Mouse (Mus musculus) retina, postnatal 7 days (tissue): ENCODE data around the gene Wdr53.
A peak's percentile ranks its signal among the peaks of the same experiment; 100 is the strongest.
"Not testable (repeated sequence)": the region's sequence is repeated elsewhere in the genome, so short reads cannot be mapped to it uniquely, and the experiment has no call there.

Experiments used
- DNase-seq: peaks from one replicate; pipeline ENCODE4 v3.0.0-alpha.2; 2012; ENCODE audit warnings: low read depth, low spot score

Gene Wdr53

DNA sequence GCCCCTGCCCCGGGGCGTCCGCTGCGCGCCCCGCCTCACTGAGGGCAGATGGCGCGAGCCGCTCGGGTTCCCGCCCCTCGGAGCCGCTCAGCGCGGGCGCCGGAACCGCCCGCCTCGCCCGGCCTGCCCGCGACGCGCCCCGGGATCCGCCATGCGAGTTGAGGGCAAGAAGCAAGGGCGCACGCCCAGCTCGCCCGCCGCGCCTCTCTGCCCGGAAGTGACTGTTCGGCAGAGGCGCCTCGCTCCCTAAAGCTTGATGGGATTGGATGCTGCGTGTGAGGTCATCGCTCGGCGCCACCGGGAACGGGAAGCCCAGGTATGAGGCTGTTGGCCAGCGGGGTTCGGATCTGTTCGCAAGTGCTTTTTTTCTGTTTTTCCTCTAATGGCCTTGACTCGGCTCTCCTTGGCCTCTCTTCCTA, at the start of gene Wdr53, which contains the start of gene Fbxo45:
Wdr53 (plus strand) TSS at position 276 of the 419 bp plus-strand sequence.
Fbxo45 (minus strand) TSS at position 207 of the 419 bp plus-strand sequence.
- peak; percentile 92 for DNase-seq

DNA sequence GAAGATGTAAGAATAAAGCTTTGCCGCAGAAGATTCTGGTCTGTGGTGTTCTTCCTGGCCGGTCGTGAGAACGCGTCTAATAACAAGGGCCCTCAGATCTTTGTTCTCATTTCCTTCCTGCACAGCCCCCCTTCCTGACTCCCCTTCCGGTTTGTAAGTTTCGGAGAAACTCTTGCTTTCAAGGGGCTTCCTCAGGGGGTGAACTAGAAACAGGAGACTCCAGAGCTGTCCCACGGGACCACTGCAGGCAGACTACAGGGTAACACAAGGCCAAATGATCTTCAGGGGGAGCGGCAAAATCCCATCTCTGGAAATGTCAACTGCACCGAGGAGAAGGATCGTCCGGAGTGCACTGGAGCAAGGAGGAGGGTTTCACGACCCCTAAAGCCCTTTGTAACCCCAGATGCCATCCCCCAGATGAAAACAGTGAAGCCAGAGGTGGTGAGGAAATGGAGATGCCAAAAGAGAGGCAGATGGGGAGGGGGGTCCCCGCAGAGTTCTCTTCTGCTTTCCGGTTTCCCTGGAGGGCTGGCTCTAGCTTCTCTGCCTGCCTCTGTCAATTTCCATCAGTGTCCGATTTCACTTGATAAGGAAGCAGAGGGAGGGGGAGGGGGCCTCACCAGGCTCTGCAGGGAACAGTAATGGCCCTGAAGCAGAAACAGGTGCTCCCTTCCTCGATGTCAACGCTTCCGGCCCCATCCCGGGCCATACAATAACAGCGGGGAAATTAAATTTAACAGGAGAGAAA, 46.6 kb upstream of the Wdr53 start:
- no peak for DNase-seq

DNA sequence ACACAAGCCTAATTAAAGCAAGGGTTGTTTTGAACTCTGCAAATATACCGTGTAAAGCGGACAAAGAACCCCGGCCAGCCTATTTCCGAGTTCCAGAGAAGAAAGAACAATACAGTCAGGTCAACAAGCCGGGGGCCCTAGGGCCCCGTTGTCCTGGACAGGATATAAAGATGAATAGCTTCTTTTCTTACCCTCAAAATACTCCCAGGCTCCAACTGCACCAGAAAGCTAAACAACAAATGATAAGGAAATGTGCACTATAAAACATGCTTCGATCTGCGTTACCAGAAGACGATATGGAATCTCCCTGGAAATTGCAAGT, 46.1 kb upstream of the Wdr53 start:
- DNase-seq = no peak

DNA sequence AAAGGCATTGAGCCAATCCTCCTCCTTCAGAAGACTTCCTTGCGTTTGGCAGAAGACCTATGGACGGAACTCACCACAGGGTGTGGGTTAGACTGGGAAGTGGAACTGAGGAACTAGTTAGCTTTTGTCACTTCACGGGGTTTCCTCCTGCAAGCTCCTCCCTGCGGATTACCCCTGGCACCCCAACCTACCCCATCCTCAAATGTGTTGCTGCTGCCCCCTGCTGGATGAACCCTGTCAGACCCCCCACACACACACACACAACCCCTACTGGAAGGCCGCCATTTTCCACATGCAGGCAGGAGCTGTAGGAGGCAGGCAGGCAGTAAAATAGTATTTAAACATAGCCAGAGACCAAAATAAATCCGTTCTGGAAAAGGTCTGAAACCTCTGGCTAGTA, 44.3 kb upstream of the Wdr53 start:
- DNase-seq = no peak

DNA sequence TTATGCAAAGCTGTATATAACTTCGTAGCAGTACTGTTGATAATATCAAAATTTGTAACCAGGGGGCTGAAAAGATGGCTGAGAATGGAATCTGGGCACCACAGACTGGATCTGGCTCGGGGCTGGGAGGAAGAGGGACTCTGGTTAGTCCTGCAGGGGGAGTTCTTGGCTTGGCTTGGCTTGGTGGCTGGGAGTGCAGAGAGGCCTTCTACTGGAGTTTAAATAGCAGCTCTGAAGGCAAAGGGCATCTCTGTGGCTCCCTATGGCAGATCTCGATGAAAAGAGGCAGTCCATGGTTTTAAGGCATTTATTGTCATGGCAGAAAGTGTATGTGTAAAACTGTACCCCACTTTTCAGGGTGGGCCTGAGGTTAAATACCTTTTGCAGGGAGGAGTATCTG, 42.1 kb upstream of the Wdr53 start:
- DNase-seq = no peak

DNA sequence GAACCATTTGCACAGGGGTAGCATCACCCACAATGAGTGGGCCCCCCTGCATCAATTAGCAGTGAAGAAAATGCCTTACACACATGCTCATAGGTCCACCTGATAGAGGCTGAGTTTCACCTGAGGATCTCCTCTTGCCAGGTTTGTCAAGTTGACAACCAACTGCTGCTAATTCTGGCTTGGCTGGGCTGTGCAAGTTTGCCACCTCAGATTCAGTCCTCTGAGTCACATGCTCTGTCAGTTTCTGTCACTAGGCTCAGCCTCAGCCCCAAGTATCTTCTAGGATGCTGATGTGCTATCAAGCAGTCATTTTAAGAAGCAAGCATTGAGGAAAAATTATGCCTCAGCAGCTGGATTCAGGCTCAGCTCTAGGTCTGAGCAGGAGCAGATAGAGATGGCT, 32.9 kb upstream of the Wdr53 start:
- DNase-seq = no peak

DNA sequence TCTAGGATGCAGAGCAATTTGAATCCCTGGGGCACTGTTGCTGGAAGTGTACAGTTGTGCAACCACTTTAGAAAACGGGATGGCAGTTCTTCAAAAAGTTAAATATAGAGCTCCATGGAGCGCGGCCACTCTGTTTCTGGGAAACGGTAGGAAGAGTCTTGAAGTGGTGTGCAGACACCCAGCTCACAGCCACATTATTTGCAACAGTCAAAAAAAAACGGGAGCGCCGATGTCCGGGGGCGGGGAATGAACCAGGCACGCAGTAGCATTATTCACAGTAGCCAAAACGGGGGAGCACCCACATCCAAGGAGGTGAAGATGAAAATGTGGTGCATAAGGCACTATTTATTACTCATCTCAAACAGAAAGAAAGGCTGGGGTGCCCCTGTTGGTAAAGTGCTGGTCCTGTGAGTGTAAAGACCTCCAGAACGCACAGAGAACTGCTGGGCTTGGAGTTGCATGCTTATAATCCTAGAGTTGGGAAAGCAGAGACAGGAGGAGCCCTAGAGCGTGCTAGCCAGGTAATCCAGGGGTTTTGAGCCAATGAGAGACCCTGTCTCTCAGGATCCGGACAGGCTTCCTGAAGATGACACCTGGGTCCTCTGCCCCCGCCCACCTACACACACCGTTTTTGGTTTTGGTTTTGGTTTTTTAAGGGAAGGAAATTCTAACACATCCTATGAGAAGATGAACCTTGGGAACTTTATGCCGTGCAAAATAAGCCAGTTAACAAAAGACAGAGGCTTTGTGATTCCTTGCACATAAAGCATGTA, 32.0 kb upstream of the Wdr53 start:
- no peak for DNase-seq

DNA sequence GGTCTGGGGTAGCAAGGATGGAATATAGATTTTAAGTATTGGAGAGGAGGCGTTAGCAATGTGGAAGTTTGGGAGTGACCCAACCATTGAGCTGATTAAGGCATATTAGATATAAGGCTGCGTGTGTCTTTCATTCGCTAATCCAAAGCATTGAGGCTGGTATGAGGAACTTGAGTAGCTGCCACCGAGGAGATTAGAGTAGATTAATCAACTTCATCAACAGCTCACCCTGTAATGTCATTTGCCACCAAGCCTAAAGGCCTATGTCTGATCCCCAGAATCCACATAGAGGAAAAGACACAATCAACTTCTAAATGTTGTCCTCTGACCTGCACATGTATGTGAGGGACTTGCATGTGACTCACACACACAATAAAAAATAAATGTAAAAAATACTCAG, 25.2 kb upstream of the Wdr53 start:
- DNase-seq = peak; percentile 24

DNA sequence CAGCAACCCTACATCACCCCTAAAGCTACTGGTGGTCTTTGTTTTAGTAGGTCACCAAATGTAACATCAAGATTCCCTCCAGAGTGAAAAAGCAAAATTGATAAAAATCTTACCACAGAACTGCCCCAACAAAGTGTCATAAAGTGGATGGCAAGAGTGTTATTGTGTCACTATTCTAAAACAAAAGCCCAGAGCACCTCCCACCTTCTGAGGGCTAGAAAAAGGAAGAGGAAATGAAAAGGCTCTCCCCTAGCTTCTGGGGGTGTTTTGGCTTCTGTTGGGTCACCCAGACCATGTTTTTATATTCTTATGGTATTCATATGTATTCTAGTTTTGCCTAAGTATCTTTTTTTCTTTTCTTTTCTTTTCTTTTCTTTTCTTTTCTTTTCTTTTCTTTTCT, 24.6 kb upstream of the Wdr53 start:
- no peak for DNase-seq

DNA sequence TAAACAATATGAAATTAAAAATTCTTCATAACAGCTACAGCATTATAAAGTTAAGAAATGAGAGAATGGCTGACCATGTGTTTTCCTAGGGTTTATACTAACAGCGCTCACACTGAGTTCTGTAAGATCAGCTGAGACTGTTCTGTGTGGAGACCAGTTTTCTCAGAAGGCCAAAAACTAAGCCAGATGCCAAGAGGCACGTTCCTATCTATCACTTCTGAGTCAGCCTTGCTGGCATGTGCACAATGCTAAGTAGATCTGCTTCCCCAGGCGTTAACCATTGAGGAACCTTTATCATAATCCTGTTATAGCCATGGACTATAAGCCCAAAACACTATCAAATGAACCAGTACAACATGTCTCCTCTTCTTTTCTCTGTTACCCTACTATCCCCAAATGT, 15.0 kb upstream of the Wdr53 start:
- DNase-seq = not testable (repeated sequence)

DNA sequence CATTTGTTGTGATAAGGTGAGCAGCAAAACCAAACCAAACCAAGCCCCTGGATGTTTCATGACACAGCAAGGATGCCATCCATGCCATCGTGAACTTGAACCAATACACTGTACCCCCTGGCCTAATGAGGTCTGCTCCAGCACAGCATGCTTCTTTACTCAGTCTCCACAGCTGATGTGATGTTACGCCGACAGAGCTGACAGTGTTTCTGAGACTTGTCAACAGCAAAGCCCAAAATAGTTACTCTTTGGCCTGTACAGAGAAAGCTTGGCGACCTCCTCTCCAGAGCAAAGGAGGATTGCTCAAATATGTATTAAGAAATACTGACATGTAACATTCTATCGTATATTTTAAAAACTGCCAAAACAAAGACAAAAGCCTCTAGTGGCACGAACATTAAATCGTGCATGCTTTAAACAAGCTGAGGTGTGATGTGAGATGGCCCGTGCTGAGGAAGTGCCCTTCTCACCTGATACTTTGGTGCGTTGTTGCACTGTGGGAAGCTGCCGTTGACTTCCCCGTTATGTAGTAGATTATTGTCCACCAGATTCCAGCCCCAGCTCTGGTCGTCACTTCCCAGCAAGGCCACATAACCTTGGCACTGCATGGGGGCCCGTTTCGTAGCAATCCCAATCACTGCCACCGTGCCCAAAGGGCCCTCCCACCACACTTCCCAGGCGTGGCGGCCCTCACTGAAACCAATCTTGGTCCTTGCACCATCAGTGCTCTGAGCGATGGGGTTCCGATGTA, 8.9 kb upstream of the Wdr53 start:
- DNase-seq = no peak

DNA sequence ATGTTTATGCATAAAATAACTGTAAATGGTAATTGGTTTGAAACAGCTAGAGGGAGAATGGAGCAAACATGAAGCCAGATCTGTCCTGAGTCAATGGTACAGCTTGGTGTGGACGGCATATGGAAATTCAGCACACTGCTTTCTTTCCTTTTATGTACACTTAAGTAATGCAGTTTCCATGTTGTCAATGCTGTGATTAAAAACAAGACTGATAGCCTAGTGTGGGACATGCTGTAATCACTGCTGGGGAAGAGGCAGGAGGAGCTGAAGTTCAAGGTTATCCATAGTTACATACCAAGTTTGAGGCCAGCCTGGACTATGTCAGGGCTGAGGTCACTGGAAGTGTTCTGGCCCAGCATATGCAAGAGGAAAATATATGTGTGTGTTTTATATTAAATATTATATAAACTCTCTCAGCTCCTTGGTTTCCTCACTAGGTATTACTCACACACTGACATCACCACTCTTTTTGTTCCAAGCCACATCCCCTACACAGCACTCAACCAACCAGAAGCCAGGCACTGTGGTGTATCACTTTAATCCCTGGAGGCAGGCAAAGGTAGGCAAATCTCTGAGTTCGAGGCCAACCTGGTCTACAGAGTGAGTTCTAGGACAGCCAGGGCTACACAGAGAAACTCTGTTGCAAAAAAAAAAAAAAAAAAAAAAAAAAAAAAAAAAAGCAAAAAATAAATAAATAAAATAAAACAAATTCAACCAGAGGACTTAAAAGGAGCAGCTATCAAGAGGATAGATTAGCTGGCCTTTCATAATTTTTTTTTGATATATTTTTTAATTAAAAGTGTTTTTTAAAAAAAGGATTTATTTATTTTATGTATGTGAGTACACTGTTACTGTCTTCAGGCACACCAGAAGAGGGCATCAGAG, 7.4 kb upstream of the Wdr53 start:
- no peak for DNase-seq

DNA sequence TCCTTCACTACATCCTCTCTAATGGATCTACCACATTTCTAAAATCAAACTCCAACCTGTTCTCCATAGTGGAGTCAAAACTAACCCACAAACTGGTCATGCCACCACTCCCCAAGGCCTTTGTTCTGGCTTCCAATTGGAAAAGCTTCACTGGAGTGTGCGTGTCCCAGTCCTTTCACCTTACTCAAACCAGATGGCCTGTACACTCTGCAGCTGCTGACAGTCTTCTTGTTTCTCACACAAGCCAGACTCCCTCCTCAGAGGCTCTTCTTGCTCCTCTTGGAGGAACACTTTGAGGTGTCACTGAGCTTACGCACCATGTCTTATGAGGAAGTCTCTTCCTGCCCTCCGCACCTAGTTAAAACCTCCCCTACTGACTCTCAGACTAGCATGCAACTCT, 3.1 kb upstream of the Wdr53 start:
- DNase-seq = no peak

DNA sequence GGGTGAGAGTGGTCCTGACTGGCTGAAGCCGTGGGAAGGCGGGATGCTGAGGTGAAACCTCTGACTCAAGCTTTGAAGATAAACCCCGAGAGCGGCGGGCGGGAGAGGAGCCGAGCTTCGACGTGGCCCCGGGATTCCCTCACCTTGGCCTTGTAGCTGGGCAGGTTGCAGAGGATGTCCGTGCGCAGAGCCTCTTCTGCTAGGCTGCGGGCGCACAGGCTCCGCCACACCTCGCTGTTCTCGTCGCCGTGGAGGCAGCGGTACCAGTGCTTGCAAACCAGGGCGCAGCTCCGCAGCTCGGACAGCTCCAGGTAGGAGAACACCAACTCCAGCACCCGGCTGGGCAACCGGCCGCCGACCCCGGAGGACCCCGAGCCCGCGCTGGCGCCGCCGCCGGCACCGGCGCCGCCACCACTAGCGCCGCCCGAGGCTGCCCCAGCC, 656 bp upstream of the Wdr53 start:
- peak; percentile 14 for DNase-seq

DNA sequence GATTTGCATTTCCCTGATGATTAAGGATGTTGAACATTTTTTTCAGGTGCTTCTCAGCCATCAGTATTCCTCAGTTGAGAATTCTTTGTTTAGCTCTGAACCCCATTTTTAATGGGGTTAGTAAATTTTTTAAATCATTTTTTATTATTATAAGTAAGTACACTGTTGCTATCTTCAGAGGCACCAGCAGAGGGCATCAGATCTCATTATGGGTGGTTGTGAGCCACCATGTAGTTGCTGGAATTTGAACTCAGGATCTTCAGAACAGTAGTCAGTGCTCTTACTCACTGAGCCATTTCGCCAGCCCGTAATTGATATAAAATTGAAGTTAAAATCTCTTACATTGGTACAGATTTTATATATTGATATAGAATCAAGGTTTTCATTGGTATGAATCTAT, 17.2 kb downstream of the Wdr53 start:
- DNase-seq = not testable (repeated sequence)

DNA sequence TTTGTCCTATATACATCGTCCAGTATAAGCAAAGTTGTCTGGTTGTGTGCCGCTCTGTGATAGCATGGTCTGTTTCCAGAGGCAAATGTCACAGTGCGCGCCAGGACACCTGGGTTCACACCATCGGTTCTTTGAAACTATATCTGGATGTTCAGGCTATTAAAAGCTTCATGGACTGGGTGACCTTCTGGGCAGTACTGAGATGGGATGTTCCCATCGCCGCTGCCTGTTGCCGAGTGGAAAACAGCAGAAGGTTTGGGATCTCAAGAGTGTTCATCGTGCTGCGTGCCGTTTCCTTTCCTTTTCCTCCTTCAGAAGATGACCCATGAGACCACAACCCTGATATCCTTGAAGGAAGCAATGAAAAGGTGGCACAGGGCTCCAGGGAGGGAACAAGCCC, 24.3 kb downstream of the Wdr53 start, which contains the start of gene Smco1:
Smco1 (plus strand) TSS at position 178 of the 400 bp plus-strand sequence.
- no peak for DNase-seq

DNA sequence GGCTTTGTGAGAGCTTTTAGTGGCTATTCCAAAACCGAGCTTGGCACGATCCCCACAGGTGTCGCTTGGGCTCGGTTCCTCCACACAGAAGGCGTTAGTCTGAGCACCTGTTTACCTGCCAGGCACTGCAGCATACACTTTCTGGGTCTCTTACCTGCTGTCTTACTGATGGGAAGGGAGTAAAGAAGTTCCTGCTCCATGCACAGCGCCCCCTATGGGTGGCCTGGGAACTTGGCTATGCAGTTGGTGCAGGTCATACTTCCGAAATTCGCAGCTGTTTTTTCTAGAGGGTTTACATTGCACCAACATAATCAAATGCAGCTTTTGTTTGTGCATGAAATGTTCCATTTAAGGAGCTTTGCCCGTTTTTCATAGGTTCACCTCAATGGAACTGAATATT, 26.3 kb downstream of the Wdr53 start:
- no peak for DNase-seq

DNA sequence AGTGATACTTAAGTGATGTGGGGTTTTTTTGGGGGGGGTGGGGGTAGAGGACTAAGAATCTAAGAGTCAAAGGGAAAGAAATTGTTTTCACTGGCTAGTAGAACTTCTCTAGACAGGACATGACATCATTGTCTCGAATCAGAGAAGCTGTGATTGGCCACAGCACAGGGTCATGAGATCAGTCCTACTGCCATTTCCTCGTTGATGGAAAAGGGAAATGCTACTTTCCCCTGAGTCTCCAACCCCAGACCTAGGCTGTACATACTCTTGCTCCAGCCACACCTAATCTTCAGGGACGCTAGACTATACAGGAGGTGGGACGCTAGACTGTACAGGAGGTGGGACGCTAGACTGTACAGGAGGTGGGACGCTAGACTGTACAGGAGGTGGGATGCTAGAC, 28.0 kb downstream of the Wdr53 start:
- no peak for DNase-seq

DNA sequence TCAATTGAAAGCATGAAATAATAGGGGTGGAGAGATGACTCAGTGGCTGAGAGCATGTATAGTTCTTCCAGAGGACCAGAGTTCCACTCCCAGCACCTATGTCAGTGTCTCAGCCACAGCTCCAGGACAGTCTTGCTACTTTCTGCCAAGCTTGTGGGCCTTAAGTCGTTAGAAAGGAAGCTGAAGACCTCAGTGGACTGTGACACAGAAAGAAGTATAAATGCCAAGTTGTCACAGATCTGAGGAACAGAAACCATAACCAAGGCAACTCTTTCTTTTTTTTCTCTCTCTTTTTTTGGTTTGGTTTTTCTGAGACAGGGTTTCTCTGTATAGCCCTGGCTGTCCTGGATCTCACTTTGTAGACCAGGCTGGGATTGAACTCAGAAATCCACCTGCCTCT, 28.8 kb downstream of the Wdr53 start:
- DNase-seq = no peak

DNA sequence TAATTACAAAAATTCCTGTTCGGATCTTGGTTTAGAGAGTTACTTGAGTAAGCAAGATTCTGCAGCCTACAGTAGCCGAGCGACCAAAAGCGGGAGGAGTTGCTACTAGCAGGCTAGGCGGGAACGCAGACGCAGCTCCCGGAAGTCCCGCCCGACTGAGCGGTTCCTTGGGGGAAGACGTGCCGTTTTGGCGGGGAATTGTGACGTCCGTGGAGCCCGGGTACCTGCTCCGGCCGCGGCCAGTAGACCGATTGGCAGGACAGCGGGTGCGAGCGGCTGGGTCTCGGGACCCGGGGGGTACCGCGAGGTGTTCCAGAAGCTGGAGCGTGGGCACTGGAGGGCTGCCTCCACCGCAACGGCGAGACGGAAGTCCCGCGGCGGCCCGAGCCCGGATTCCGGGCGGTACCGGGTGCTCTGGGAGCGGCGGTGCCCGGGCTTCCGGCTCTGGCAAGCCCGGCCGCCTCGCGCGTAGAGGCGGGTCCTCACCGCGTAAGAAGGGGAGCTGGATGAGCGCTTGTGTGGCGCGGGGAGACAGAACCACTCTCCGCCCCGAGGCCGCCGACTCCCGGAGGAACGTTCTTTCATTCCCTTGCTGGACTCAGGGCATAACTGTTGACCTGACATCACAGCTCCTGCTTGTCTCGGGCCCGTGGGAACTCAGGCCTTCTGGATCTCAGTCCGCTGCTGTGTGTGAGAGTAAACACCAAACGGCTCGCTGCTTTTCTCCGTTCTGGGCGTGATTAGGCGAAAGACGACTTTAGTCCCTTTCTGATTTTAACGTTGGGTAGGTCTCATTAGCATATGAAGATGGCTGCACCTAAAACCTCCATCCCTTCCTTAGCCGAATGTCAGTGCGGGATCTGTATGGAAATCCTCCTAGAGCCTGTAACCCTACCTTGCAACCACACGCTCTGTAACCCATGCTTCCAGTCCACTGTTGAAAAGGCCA, 30.6 kb downstream of the Wdr53 start, which contains the start of gene Rnf168:
Rnf168 (plus strand) TSS at position 152 of the 949 bp plus-strand sequence.
- peak; percentile 68 for DNase-seq
